In the genomic region with DNA sequence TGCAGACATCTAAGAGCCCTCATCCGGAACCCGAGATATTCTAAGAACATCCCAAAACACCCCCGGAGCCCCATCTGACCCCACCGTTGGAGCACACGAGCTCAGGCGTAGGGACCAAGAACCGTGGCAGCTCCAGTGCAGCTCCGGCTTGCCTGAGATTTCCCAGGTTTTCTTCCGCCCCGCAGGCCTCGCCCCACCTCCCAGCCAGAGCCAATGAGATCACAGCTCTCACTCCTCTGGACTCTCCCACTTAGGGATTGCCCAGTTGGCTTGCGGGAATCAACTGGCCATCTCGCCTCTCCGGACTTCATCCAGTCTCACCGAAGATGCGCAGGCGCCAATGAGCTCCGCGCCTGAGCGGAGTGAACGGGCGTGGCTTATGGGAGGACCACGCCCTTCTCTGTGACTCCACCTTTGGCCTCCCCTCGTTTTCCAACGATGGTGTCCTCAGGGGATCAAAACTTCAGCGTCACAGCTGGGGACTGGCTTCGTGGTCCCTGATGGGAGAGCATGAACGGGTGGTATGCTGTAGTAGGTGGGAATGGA, we compare ENCODE assay signal across 8 mouse cellular contexts. TPM values are rescaled to one million over a fixed set of nuclear protein-coding genes. Genes with fewer than 3 reads are reported as not detected.
A peak's percentile ranks its signal among the peaks of the same experiment; 100 is the strongest.
DNase-seq lines count a peak whose midpoint lies in the region; ATAC-seq lines count a peak whose summit lies in the region.

A gene (plus strand): TSS at position 264 of the 546 bp plus-strand sequence.
A gene (minus strand): TSS at position 349 of the 546 bp plus-strand sequence.

- peak; percentile 76 for ATAC-seq in common myeloid progenitor, adult 5-6 weeks (replicated peaks; ENCODE audit: low read depth, poor library complexity, severe bottlenecking)
- ATAC-seq in hindbrain, embryonic 15.5 days (ENCODE audit: low FRiP score, low read depth): peak; percentile 97

- peak within 1 kb of the TSS; percentile 69 for H3K4me2 ChIP-seq in hindbrain, embryonic 15.5 days

- no peaks in the 10 kb centered on the region for H3K9me3 ChIP-seq in hindbrain, embryonic 15.5 days

- H3K27ac ChIP-seq in hindbrain, embryonic 15.5 days (replicated peaks): peak within 1 kb of the TSS; percentile 69

- H3K4me3 ChIP-seq in hindbrain, embryonic 15.5 days: peak within 1 kb of the TSS; percentile 56

- peak within 1 kb of the TSS; percentile 60 for H3K9ac ChIP-seq in hindbrain, embryonic 15.5 days

- peak; percentile 98 for DNase-seq in adrenal gland, adult (ENCODE audit: inconsistent age in 2 of 2, low spot score in 1 of 2)
- DNase-seq in gastrocnemius, adult 18-20 months (ENCODE audit: low spot score): peak; percentile 92
- peak; percentile 89 to 92 for DNase-seq in layer of hippocampus, postnatal 36 days
- peak; percentile 97 for DNase-seq in lung, postnatal 25 days (ENCODE audit: low spot score)
- DNase-seq in retina, postnatal 1 day: peak; percentile 99
- DNase-seq in urinary bladder, postnatal 4 days (ENCODE audit: low spot score in 2 of 2): peak; percentile 90 to 93

- H3K36me3 ChIP-seq in hindbrain, embryonic 15.5 days: 0 out of 2 replicates have a peak, but pooled peaks cover 4% of the 10 kb centered on the region

- under 1% methylated on average over 28 of the region's 28 CpGs for WGBS in hindbrain, embryonic 15.5 days

- H3K27me3 ChIP-seq in hindbrain, embryonic 15.5 days: no peaks in the 10 kb centered on the region

- peaks cover 23% of the 10 kb centered on the region for H3K4me1 ChIP-seq in hindbrain, embryonic 15.5 days (replicated peaks)

RNA-seq across cellular contexts. Expression of the first gene that starts in this region (rescaled TPM):
- total RNA-seq in common myeloid progenitor, adult 5-6 weeks (2017): not detected in 2 replicates
- under 1 TPM; 0.71 to 0.85 TPM for total RNA-seq in gastrocnemius, adult 18-20 months (2021)
- 8.5 and 11.7 TPM in 2 replicates for polyA plus RNA-seq in hindbrain, embryonic 15.5 days (2015; fragmentation: Nextera tagmentation; extraction: Ambion mirVana)
- total RNA-seq in layer of hippocampus, postnatal 36 days (2021): 10 to 100 TPM; 19.3 to 21.2 TPM

RNA-seq across cellular contexts. Expression of the second gene that starts in this region (rescaled TPM):
- total RNA-seq in common myeloid progenitor, adult 5-6 weeks (2017): 12.1 and 14.1 TPM in 2 replicates
- 10 to 100 TPM; 10.5 to 13.8 TPM for total RNA-seq in gastrocnemius, adult 18-20 months (2021)
- 51.7 and 53.8 TPM in 2 replicates for polyA plus RNA-seq in hindbrain, embryonic 15.5 days (2015; fragmentation: Nextera tagmentation; extraction: Ambion mirVana)
- total RNA-seq in layer of hippocampus, postnatal 36 days (2021): 10 to 100 TPM; 41.0 to 44.6 TPM

Comparison
In these comparisons a context has a peak if more than half of its experiments do, and no peak if none do; other contexts are left out.
1. Peak in every context shown above with its lines: DNase-seq, ATAC-seq, H3K4me3 ChIP-seq and H3K27ac ChIP-seq.
2. RNA of the first gene that starts in this region (total RNA-seq): 19.3 to 21.2 TPM in layer of hippocampus, postnatal 36 days; 0.71 to 0.85 TPM in gastrocnemius, adult 18-20 months and not detected in common myeloid progenitor, adult 5-6 weeks; every median in the first group is over 10 times any median in the second.